Mouse (Mus musculus) heart, embryonic 16.5 days (tissue): ENCODE data around the gene Tomm20. TPM values are rescaled to one million over a fixed set of nuclear protein-coding genes. Genes with fewer than 3 reads are reported as not detected.
"Not testable (repeated sequence)": the region's sequence is repeated elsewhere in the genome, so short reads cannot be mapped to it uniquely, and the experiment has no call there.

Experiments used
- ATAC-seq: fragments of 200-750 bp; cut with Nextera tagmentation; replicated peaks from 2 replicates; pipeline ENCODE4 v1.8.0; 2017; ENCODE audit warnings: moderate number of reproducible peaks; ENCODE audit not compliant: insufficient read depth, low FRiP score; ENCODE audit errors: extremely low read depth
- H3K27ac ChIP-seq: fragments of 300-500 bp; sonication (generic); 2 replicates; pipeline ENCODE4 v1.5.1; 2014; ENCODE audit warnings: mild to moderate bottlenecking, low read length, control low read depth, moderate library complexity
- H3K27me3 ChIP-seq: fragments of 300-500 bp; sonication (generic); 2 replicates; pipeline ENCODE4 v1.6.1; 2014; ENCODE audit warnings: low read length, mixed read lengths; ENCODE audit not compliant: control insufficient read depth, insufficient read depth
- H3K36me3 ChIP-seq: fragments of 300-500 bp; sonication (generic); 2 replicates; pipeline ENCODE4 v1.6.1; 2014; ENCODE audit not compliant: control insufficient read depth, insufficient read depth
- H3K4me1 ChIP-seq: fragments of 300-500 bp; sonication (generic); 2 replicates; pipeline ENCODE4 v1.6.1; 2014; ENCODE audit warnings: low read length, mixed read lengths; ENCODE audit not compliant: control insufficient read depth, insufficient read depth
- H3K4me2 ChIP-seq: fragments of 300-500 bp; sonication (generic); 2 replicates; pipeline ENCODE4 v1.6.1; 2014; ENCODE audit warnings: low read depth, mild to moderate bottlenecking, control low read depth, low read length
- H3K4me3 ChIP-seq: fragments of 300-500 bp; sonication (generic); 2 replicates; pipeline ENCODE4 v1.5.1; 2014; ENCODE audit warnings: mild to moderate bottlenecking, control low read depth, low read length
- H3K9ac ChIP-seq: fragments of 300-500 bp; sonication (generic); 2 replicates; pipeline ENCODE4 v1.6.1; 2014; ENCODE audit warnings: low read length, control low read depth
- H3K9me3 ChIP-seq: fragments of 300-500 bp; sonication (generic); replicated peaks from 2 replicates; pipeline ENCODE4 v1.6.1; 2016; ENCODE audit warnings: low read length; ENCODE audit not compliant: control insufficient read depth
- WGBS: fragments of 180-500 bp; shearing (Covaris S2); extraction: QIAGEN DNeasy Blood & Tissue Kit; methylation state at CpG from one replicate; pipeline ENCODE4 v1.1.7; 2014; 5-methylcytosine and 5-hydroxymethylcytosine counted together
- polyA plus RNA-seq: library from polyadenylated mRNA; unstranded; fragments of >200 nt; fragmentation: Nextera tagmentation; extraction: Ambion mirVana; gene quantifications from 2 replicates; pipeline ENCODE4 v1.2.1, GENCODE M21; 2015

Gene Tomm20
- 196 and 200 TPM in 2 replicates for polyA plus RNA-seq

GRCm38 (mm10) chr8:126945730-126946163 is at the start of gene Tomm20:
Gene Tomm20, minus strand, starts transcription at chr8:126945844.
- under 1% methylated on average over 48 of the region's 48 CpGs for WGBS

GRCm38 (mm10) chr8:126994506-126994905 is 48.9 kb upstream of the Tomm20 start:
- Histone ChIP-seq H3K4me1 (no peaks in the 10 kb centered on the region), H3K36me3 (no peaks in the 10 kb centered on the region), H3K4me2 (no peak overlapping the region), H3K9ac (no peak overlapping the region), H3K27me3 (no peaks in the 10 kb centered on the region), H3K27ac (no peak overlapping the region), H3K4me3 (no peak overlapping the region), H3K9me3 (peaks cover 4% of the 10 kb centered on the region; the same call in 1 of the 2 replicates)
- WGBS, result 80% methylated on average over 1 of the region's 1 CpGs
- no peak for ATAC-seq

More at GRCm38 (mm10) chr8:126945730-126946163, at the start of gene Tomm20:
- Histone ChIP-seq H3K27ac (peak within 1 kb of the TSS; percentile 88), H3K9me3 (no peaks in the 10 kb centered on the region), H3K4me1 (peaks cover 24% of the 10 kb centered on the region), H3K9ac (peak within 1 kb of the TSS; percentile 92), H3K4me3 (peak within 1 kb of the TSS; percentile 90), H3K36me3 (peaks cover 16% of the 10 kb centered on the region), H3K4me2 (peak within 1 kb of the TSS; percentile 87), H3K27me3 (no peaks in the 10 kb centered on the region)
- ATAC-seq, result peak; percentile 90

GRCm38 (mm10) chr8:126989363-126990153 is 43.9 kb upstream of the Tomm20 start:
- no peak overlapping the region for H3K27ac ChIP-seq
- peaks cover 4% of the 10 kb centered on the region; the same call in 1 of the 2 replicates for H3K9me3 ChIP-seq
- H3K4me3 ChIP-seq, result no peak overlapping the region
- no peaks in the 10 kb centered on the region for H3K27me3 ChIP-seq
- no peaks in the 10 kb centered on the region for H3K36me3 ChIP-seq
- H3K9ac ChIP-seq, result no peak overlapping the region
- H3K4me2 ChIP-seq, result no peak overlapping the region
- ATAC-seq, result no peak
- H3K4me1 ChIP-seq, result peaks cover 2% of the 10 kb centered on the region; the same call in 1 of the 2 replicates
- WGBS, result 83% methylated on average over 5 of the region's 5 CpGs

GRCm38 (mm10) chr8:126988346-126989006 is 42.8 kb upstream of the Tomm20 start:
- Histone ChIP-seq H3K4me2 (peak overlapping the region; percentile 42; the same call in 1 of the 2 replicates), H3K9me3 (peaks cover 4% of the 10 kb centered on the region; the same call in 1 of the 2 replicates), H3K4me3 (no peak overlapping the region), H3K9ac (no peak overlapping the region), H3K27ac (no peak overlapping the region), H3K27me3 (no peaks in the 10 kb centered on the region), H3K4me1 (peaks cover 2% of the 10 kb centered on the region; the same call in 1 of the 2 replicates), H3K36me3 (no peaks in the 10 kb centered on the region)
- 36% methylated on average over 16 of the region's 16 CpGs for WGBS
- no peak for ATAC-seq

- Histone ChIP-seq H3K4me1 (peaks cover 2% of the 10 kb centered on the region; the same call in 1 of the 2 replicates), H3K36me3 (no peaks in the 10 kb centered on the region), H3K4me2 (peak overlapping the region; percentile 29), H3K9me3 (peaks cover 4% of the 10 kb centered on the region; the same call in 1 of the 2 replicates), H3K9ac (no peak overlapping the region), H3K27ac (no peak overlapping the region), H3K27me3 (no peaks in the 10 kb centered on the region), H3K4me3 (no peak overlapping the region)
- peak; percentile 64; the same call in 1 of the 2 replicates for ATAC-seq
- under 1% methylated on average over 12 of the region's 12 CpGs for WGBS
Measured at GRCm38 (mm10) chr8:126986495-126986894, 40.9 kb upstream of the Tomm20 start.

GRCm38 (mm10) chr8:126980046-126980445 is 34.4 kb upstream of the Tomm20 start:
- H3K4me1 ChIP-seq, result no peaks in the 10 kb centered on the region
- no peak overlapping the region for H3K4me2 ChIP-seq
- no peak for ATAC-seq
- H3K27me3 ChIP-seq, result peaks cover 3% of the 10 kb centered on the region; the same call in 1 of the 2 replicates
- H3K9me3 ChIP-seq, result no peaks in the 10 kb centered on the region
- no peak overlapping the region for H3K4me3 ChIP-seq
- 58% methylated on average over 5 of the region's 5 CpGs for WGBS
- H3K36me3 ChIP-seq, result no peaks in the 10 kb centered on the region
- H3K27ac ChIP-seq, result no peak overlapping the region
- H3K9ac ChIP-seq, result no peak overlapping the region

- no peaks in the 10 kb centered on the region for H3K36me3 ChIP-seq
- no peaks in the 10 kb centered on the region for H3K9me3 ChIP-seq
- H3K27me3 ChIP-seq, result peaks cover 3% of the 10 kb centered on the region; the same call in 1 of the 2 replicates
- H3K4me1 ChIP-seq, result no peaks in the 10 kb centered on the region
- H3K4me2 ChIP-seq, result peak overlapping the region; percentile 66
- ATAC-seq, result no peak
- H3K9ac ChIP-seq, result peak overlapping the region; percentile 48
- peak overlapping the region; percentile 47 for H3K4me3 ChIP-seq
- 19% methylated on average over 27 of the region's 27 CpGs for WGBS
- no peak overlapping the region for H3K27ac ChIP-seq
Measured at GRCm38 (mm10) chr8:126979091-126979920, 33.7 kb upstream of the Tomm20 start.

- not testable (repeated sequence) for H3K36me3 ChIP-seq, H3K9me3 ChIP-seq, H3K9ac ChIP-seq, H3K4me1 ChIP-seq, H3K27me3 ChIP-seq, ATAC-seq, H3K27ac ChIP-seq
- 41% methylated on average over 2 of the region's 3 CpGs for WGBS
- peak overlapping the region; percentile 47 for H3K4me3 ChIP-seq
- H3K4me2 ChIP-seq, result peak overlapping the region; percentile 66
Measured at GRCm38 (mm10) chr8:126978535-126978934, 32.9 kb upstream of the Tomm20 start.
